Comparison of ENCODE assay signal across 7 mouse cellular contexts in the genomic region with DNA sequence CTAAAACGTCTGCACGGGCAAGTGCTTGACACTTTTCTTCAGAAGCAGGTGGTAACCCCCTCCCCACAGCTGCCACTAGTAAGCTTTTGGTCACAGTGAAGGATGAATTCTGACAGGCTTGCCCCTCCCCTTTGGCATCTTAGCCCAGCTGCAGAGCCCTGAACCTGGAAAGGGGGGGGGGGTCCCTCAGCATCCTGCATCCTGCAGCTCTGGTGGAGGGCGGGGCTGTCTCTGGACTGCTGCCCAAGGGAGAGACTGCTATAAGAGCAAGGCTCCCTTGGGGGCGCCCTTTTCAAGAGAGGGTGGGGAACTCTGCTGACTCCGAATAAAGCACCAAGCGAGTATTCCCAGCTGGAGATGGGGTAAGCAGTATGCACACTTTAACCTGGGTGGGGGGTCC.
DNase-seq lines count a peak whose midpoint lies in the region; ATAC-seq lines count a peak whose summit lies in the region.

No protein-coding gene starts in this region.

- 17% methylated on average over 4 of the region's 6 CpGs for WGBS in lung, embryonic 15.5 days
- 16% methylated on average over 6 of the region's 6 CpGs for WGBS in forebrain, embryonic 12.5 days

- H3K9ac ChIP-seq in lung, embryonic 15.5 days: no peak overlapping the region
- no peak overlapping the region for H3K9ac ChIP-seq in forebrain, embryonic 12.5 days

- no peak overlapping the region for H3K4me3 ChIP-seq in lung, embryonic 15.5 days
- no peak overlapping the region for H3K4me3 ChIP-seq in forebrain, embryonic 12.5 days (replicated peaks)

- H3K36me3 ChIP-seq in lung, embryonic 15.5 days: no peaks in the 10 kb centered on the region
- no peaks in the 10 kb centered on the region for H3K36me3 ChIP-seq in forebrain, embryonic 12.5 days (replicated peaks)

- intact Hi-C loops in left cerebral cortex, postnatal 4 days (cut with DNase I): no loop called here

- no peaks in the 10 kb centered on the region for H3K4me1 ChIP-seq in lung, embryonic 15.5 days
- 0 out of 2 replicates have a peak, but pooled peaks cover 3% of the 10 kb centered on the region for H3K4me1 ChIP-seq in forebrain, embryonic 12.5 days

- H3K9me3 ChIP-seq in lung, embryonic 15.5 days: no peaks in the 10 kb centered on the region
- H3K9me3 ChIP-seq in forebrain, embryonic 12.5 days: no peaks in the 10 kb centered on the region

- H3K4me2 ChIP-seq in lung, embryonic 15.5 days: no peak overlapping the region
- H3K4me2 ChIP-seq in forebrain, embryonic 12.5 days: peak overlapping the region; percentile 69; the same call in 1 of the 2 replicates

- peaks cover 62% of the 10 kb centered on the region for H3K27me3 ChIP-seq in lung, embryonic 15.5 days
- H3K27me3 ChIP-seq in forebrain, embryonic 12.5 days: peaks cover 75% of the 10 kb centered on the region

- no peak for DNase-seq in lung, adult 18-20 months
- DNase-seq in left cerebral cortex, postnatal 4 days: peak; percentile 82
- DNase-seq in right cerebral cortex, postnatal 10 days (ENCODE audit: low spot score in 2 of 2): peak; percentile 40 to 46
- no peak for DNase-seq in thymus, postnatal 14 days

- H3K27ac ChIP-seq in lung, embryonic 15.5 days: no peak overlapping the region
- H3K27ac ChIP-seq in forebrain, embryonic 12.5 days: no peak overlapping the region

- 0 out of 2 replicates have a peak, but pooled peaks have one; percentile 39 for ATAC-seq in lung, embryonic 15.5 days (ENCODE audit: borderline replicate concordance, extremely low read depth, low FRiP score, low TSS enrichment)
- ATAC-seq in forebrain, embryonic 12.5 days (ENCODE audit: low FRiP score): peak; percentile 53; the same call in 1 of the 2 replicates
- ATAC-seq in megakaryocyte, adult 5-6 weeks (ENCODE audit: poor library complexity, severe bottlenecking): no peak

Comparison
In these comparisons a context has a peak if more than half of its experiments do, and no peak if none do; other contexts are left out.
1. DNase-seq: peak in left cerebral cortex, postnatal 4 days (single experiment) and right cerebral cortex, postnatal 10 days (2 of 2); none in lung, adult 18-20 months (0 of 2) and thymus, postnatal 14 days (single experiment).